Mouse (Mus musculus): ENCODE results near the gene Cherp.

GRCm38 (mm10) chr8:72507505-72507904 lies 32.5 kb upstream of the Cherp start:
- TF ChIP-seq POLR2A (IDR thresholded peaks at IDR 0.05; ENCODE audit: extremely low read depth, insufficient read depth, low read length) (no peak), CTCF (IDR thresholded peaks at IDR 0.05; ENCODE audit: low read depth, low read length) (no peak)

Data from liver, adult 2 months (tissue).